Mouse (Mus musculus) stomach, embryonic 14.5 days (tissue): ENCODE results near the gene Hira. TPM values are rescaled to one million over a fixed set of nuclear protein-coding genes. Genes with fewer than 3 reads are reported as not detected.
"Not testable (repeated sequence)": the region's sequence is repeated elsewhere in the genome, so short reads cannot be mapped to it uniquely, and the experiment has no call there.

Source experiments
- ATAC-seq: fragments of 200-750 bp; cut with Nextera tagmentation; 2 replicates; pipeline ENCODE4 v1.8.0; 2017; ENCODE audit warnings: low read depth, moderate TSS enrichment; ENCODE audit not compliant: insufficient number of reproducible peaks, insufficient read depth, low FRiP score
- H3K27ac ChIP-seq: fragments of 300-500 bp; sonication (generic); 2 replicates; pipeline ENCODE4 v1.5.1; 2014; ENCODE audit warnings: mild to moderate bottlenecking, low read length, moderate library complexity, mixed read lengths
- H3K27me3 ChIP-seq: fragments of 300-500 bp; sonication (generic); 2 replicates; pipeline ENCODE4 v1.6.1; 2014; ENCODE audit warnings: low read length, control low read depth, mixed read lengths; ENCODE audit not compliant: control insufficient read depth, insufficient read depth
- H3K36me3 ChIP-seq: fragments of 300-500 bp; sonication (generic); 2 replicates; pipeline ENCODE4 v1.6.1; 2014; ENCODE audit warnings: mild to moderate bottlenecking, control low read depth, low read length, moderate library complexity, mixed read lengths; ENCODE audit not compliant: control insufficient read depth, insufficient read depth
- H3K4me1 ChIP-seq: fragments of 300-500 bp; sonication (generic); 2 replicates; pipeline ENCODE4 v1.6.1; 2014; ENCODE audit warnings: low read length, control low read depth, mixed read lengths; ENCODE audit not compliant: control insufficient read depth, insufficient read depth
- H3K4me2 ChIP-seq: fragments of 300-500 bp; sonication (generic); replicated peaks from 2 replicates; pipeline ENCODE4 v1.6.1; 2014; ENCODE audit warnings: low read depth, low read length, control low read depth
- H3K4me3 ChIP-seq: fragments of 300-500 bp; sonication (generic); 2 replicates; pipeline ENCODE4 v1.5.1; 2014; ENCODE audit warnings: low read depth, low read length, control low read depth
- H3K9ac ChIP-seq: fragments of 300-500 bp; sonication (generic); replicated peaks from 2 replicates; pipeline ENCODE4 v1.6.1; 2014; ENCODE audit warnings: low read depth, mild to moderate bottlenecking, control low read depth, low read length, moderate library complexity, mixed read lengths
- H3K9me3 ChIP-seq: fragments of 300-500 bp; sonication (generic); 2 replicates; pipeline ENCODE4 v1.6.1; 2016; ENCODE audit warnings: low read depth, low read length, control low read depth; ENCODE audit not compliant: control insufficient read depth
- WGBS: fragments of 180-500 bp; shearing (Covaris S2); extraction: QIAGEN DNeasy Blood & Tissue Kit; methylation state at CpG from one replicate; pipeline ENCODE4 v1.1.7; 2014; 5-methylcytosine and 5-hydroxymethylcytosine counted together
- polyA plus RNA-seq: library from polyadenylated mRNA; unstranded; fragments of >200 nt; fragmentation: Nextera tagmentation; extraction: Ambion mirVana; gene quantifications from 2 replicates; pipeline ENCODE4 v1.2.1, GENCODE M21; 2014

Hira gene
- polyA plus RNA-seq, 1 experiment from 2014 or later = 16.3 TPM

- Histone ChIP-seq H3K4me1 (no peaks in the 10 kb centered on the region), H3K4me2 (no peak overlapping the region), H3K9ac (no peak overlapping the region), H3K4me3 (no peak overlapping the region), H3K27me3 (no peaks in the 10 kb centered on the region), H3K9me3 (no peaks in the 10 kb centered on the region), H3K36me3 (peaks cover 29% of the 10 kb centered on the region), H3K27ac (no peak overlapping the region)
- no peak for ATAC-seq
- WGBS = 96% methylated on average over 6 of the region's 6 CpGs
Measured at GRCm38 (mm10) chr16:18943906-18944305, 67.1 kb downstream of the Hira start.

DNA sequence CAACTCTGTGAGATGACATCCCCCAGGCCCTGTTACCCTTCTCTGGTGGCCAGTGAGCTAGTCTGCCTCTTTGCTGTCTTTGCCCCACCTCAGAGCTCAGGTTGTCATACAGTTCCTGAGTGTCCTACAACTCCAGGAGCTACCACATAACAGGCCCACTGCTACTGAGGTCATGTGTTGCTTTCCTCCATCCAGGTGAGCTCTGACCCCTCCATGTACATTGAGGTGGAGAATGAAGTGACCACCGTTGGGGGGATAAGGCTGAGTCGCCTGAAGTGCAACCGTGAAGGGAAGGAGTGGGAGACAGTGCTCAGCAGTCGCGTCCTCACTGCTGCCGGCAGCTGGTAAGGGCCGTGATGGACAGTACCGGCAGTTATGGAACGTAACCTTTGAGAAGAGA, 72.1 kb downstream of the Hira start:
- H3K4me1 ChIP-seq = no peaks in the 10 kb centered on the region
- H3K27me3 ChIP-seq = no peaks in the 10 kb centered on the region
- no peak for ATAC-seq
- H3K36me3 ChIP-seq = peaks cover 51% of the 10 kb centered on the region
- no peak overlapping the region for H3K27ac ChIP-seq
- no peak overlapping the region for H3K4me3 ChIP-seq
- no peak overlapping the region for H3K4me2 ChIP-seq
- WGBS = 96% methylated on average over 9 of the region's 9 CpGs
- no peak overlapping the region for H3K9ac ChIP-seq
- H3K9me3 ChIP-seq = no peaks in the 10 kb centered on the region

- no peak overlapping the region for H3K9ac ChIP-seq
- no peak overlapping the region for H3K4me2 ChIP-seq
- no peaks in the 10 kb centered on the region for H3K27me3 ChIP-seq
- 83% methylated on average over 2 of the region's 2 CpGs for WGBS
- no peak for ATAC-seq
- H3K4me1 ChIP-seq = no peaks in the 10 kb centered on the region
- no peaks in the 10 kb centered on the region for H3K9me3 ChIP-seq
- no peak overlapping the region for H3K27ac ChIP-seq
- peaks cover 65% of the 10 kb centered on the region for H3K36me3 ChIP-seq
- no peak overlapping the region for H3K4me3 ChIP-seq
Measured at GRCm38 (mm10) chr16:18950351-18950750, 73.5 kb downstream of the Hira start.

DNA sequence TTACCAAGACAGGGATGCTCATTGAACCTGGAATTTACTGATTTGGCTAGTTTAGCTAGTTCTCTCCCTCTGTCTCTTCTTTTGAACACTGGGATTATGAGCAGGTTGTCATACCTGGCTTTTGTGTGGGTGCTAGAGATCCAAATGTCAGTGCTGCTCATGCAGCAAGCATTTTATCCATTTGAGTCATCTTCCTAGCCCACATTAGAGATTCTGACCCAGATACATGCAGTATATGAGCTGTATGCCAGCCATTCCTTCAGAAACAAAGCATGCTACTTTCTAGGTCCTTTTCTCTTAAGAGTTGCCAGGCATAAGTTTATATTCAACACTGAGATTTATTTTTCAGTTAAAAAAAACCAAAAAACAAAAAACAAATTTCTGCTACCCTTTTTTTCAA, 76.0 kb downstream of the Hira start:
- peaks cover 70% of the 10 kb centered on the region for H3K36me3 ChIP-seq

GRCm38 (mm10) chr16:18955070-18955469, 78.2 kb downstream of the Hira start:
- H3K4me3 ChIP-seq = no peak overlapping the region
- WGBS = 78% methylated on average over 3 of the region's 3 CpGs
- no peak overlapping the region for H3K27ac ChIP-seq
- H3K4me2 ChIP-seq = no peak overlapping the region
- H3K27me3 ChIP-seq = no peaks in the 10 kb centered on the region
- H3K9ac ChIP-seq = no peak overlapping the region
- peaks cover 62% of the 10 kb centered on the region for H3K36me3 ChIP-seq
- no peaks in the 10 kb centered on the region for H3K4me1 ChIP-seq
- ATAC-seq = no peak
- H3K9me3 ChIP-seq = no peaks in the 10 kb centered on the region

More for the DNA sequence above, 76.0 kb downstream of the Hira start:
- no peak for ATAC-seq
- Histone ChIP-seq H3K9me3 (no peaks in the 10 kb centered on the region), H3K4me3 (no peak overlapping the region), H3K4me2 (no peak overlapping the region), H3K27ac (no peak overlapping the region), H3K4me1 (no peaks in the 10 kb centered on the region), H3K9ac (no peak overlapping the region), H3K27me3 (no peaks in the 10 kb centered on the region)

GRCm38 (mm10) chr16:18963486-18963885, 86.6 kb downstream of the Hira start:
- Histone ChIP-seq H3K4me3 (no peak overlapping the region), H3K27ac (no peak overlapping the region)

GRCm38 (mm10) chr16:18969420-18970128, 92.7 kb downstream of the Hira start:
- Histone ChIP-seq H3K4me3 (no peak overlapping the region), H3K36me3 (peaks cover 31% of the 10 kb centered on the region), H3K27me3 (no peaks in the 10 kb centered on the region), H3K4me1 (no peaks in the 10 kb centered on the region), H3K9me3 (no peaks in the 10 kb centered on the region), H3K9ac (no peak overlapping the region), H3K27ac (no peak overlapping the region), H3K4me2 (no peak overlapping the region)
- WGBS = 88% methylated on average over 9 of the region's 9 CpGs
- no peak for ATAC-seq

More at GRCm38 (mm10) chr16:18963486-18963885, 86.6 kb downstream of the Hira start:
- no peak overlapping the region for H3K4me2 ChIP-seq
- no peak overlapping the region for H3K9ac ChIP-seq
- no peaks in the 10 kb centered on the region for H3K4me1 ChIP-seq
- no peaks in the 10 kb centered on the region for H3K27me3 ChIP-seq
- peaks cover 10% of the 10 kb centered on the region; the same call in 1 of the 2 replicates for H3K9me3 ChIP-seq
- peaks cover 29% of the 10 kb centered on the region; the same call in 1 of the 2 replicates for H3K36me3 ChIP-seq
- ATAC-seq = no peak

- no peak overlapping the region for H3K9ac ChIP-seq
- WGBS = 42% methylated on average over 3 of the region's 3 CpGs
- peaks cover 31% of the 10 kb centered on the region for H3K36me3 ChIP-seq
- no peak overlapping the region for H3K27ac ChIP-seq
- no peaks in the 10 kb centered on the region for H3K4me1 ChIP-seq
- no peaks in the 10 kb centered on the region for H3K9me3 ChIP-seq
- H3K27me3 ChIP-seq = no peaks in the 10 kb centered on the region
- H3K4me2 ChIP-seq = no peak overlapping the region
- no peak for ATAC-seq
- no peak overlapping the region for H3K4me3 ChIP-seq
Measured at GRCm38 (mm10) chr16:18970837-18971236, 94.0 kb downstream of the Hira start.

- H3K9me3 ChIP-seq, H3K27ac ChIP-seq, H3K36me3 ChIP-seq, H3K4me2 ChIP-seq, H3K4me3 ChIP-seq, ATAC-seq, H3K9ac ChIP-seq, H3K27me3 ChIP-seq, H3K4me1 ChIP-seq: not testable (repeated sequence)
- WGBS = 86% methylated on average over 23 of the region's 23 CpGs
Measured at GRCm38 (mm10) chr16:18975665-18976064, 98.8 kb downstream of the Hira start.
